Mouse (Mus musculus) frontal cortex, postnatal 14 days (tissue): ENCODE data around the gene Mag.
"Not testable (repeated sequence)": the region's sequence is repeated elsewhere in the genome, so short reads cannot be mapped to it uniquely, and the experiment has no call there.

Source experiments
- DNase-seq, 2 experiments: peaks; one replicate each; pipeline ENCODE4 v3.0.0; 2022; ENCODE audit warnings: low spot score in 2 of 2

Mag gene

GRCm38 (mm10) chr7:30940070-30940469 is 25.4 kb upstream of the Mag start:
- not testable (repeated sequence) for DNase-seq

GRCm38 (mm10) chr7:30935422-30936099 is 20.9 kb upstream of the Mag start:
- not testable (repeated sequence) for DNase-seq

- not testable (repeated sequence) for DNase-seq
Observed at GRCm38 (mm10) chr7:30924581-30924980, 9.9 kb upstream of the Mag start, which contains the start of gene Hamp2. TSS of gene Hamp2 (minus strand) at chr7:30924681.

GRCm38 (mm10) chr7:30924071-30924470 is 9.4 kb upstream of the Mag start:
- no peak for DNase-seq

- not testable (repeated sequence) for DNase-seq
Observed at GRCm38 (mm10) chr7:30922490-30922889, 7.8 kb upstream of the Mag start.

GRCm38 (mm10) chr7:30920217-30920616 is 5.5 kb upstream of the Mag start:
- DNase-seq: no peak

GRCm38 (mm10) chr7:30917219-30917618 is 2.5 kb upstream of the Mag start:
- DNase-seq: no peak

- DNase-seq: no peak
Observed at GRCm38 (mm10) chr7:30916713-30917112, 2.0 kb upstream of the Mag start.

- DNase-seq: no peak
Observed at GRCm38 (mm10) chr7:30909773-30910172, 4.9 kb downstream of the Mag start.

- no peak for DNase-seq
Observed at GRCm38 (mm10) chr7:30908992-30909431, 5.7 kb downstream of the Mag start.

- no peak for DNase-seq
Observed at GRCm38 (mm10) chr7:30908277-30908991, 6.2 kb downstream of the Mag start.

- peak in 1 of 2 experiments; percentile 25 for DNase-seq
Observed at GRCm38 (mm10) chr7:30904042-30904441, 10.6 kb downstream of the Mag start.

GRCm38 (mm10) chr7:30895217-30895616 is 19.5 kb downstream of the Mag start:
- DNase-seq: no peak

- DNase-seq: no peak
Observed at GRCm38 (mm10) chr7:30892515-30892914, 22.2 kb downstream of the Mag start.

- DNase-seq: no peak
Observed at GRCm38 (mm10) chr7:30891746-30892145, 22.9 kb downstream of the Mag start.

GRCm38 (mm10) chr7:30890681-30891080 is 24.0 kb downstream of the Mag start:
- no peak for DNase-seq

- DNase-seq: no peak
Observed at GRCm38 (mm10) chr7:30888786-30889185, 25.9 kb downstream of the Mag start.

- no peak for DNase-seq
Observed at GRCm38 (mm10) chr7:30887568-30888188, 27.0 kb downstream of the Mag start.

GRCm38 (mm10) chr7:30886852-30887251 is 27.8 kb downstream of the Mag start:
- DNase-seq: no peak

- DNase-seq: no peak
Observed at GRCm38 (mm10) chr7:30884047-30884446, 30.6 kb downstream of the Mag start.

GRCm38 (mm10) chr7:30881367-30881766 is 33.3 kb downstream of the Mag start:
- no peak for DNase-seq

- DNase-seq: no peak
Observed at GRCm38 (mm10) chr7:30880176-30880575, 34.5 kb downstream of the Mag start, which contains the start of gene Cd22. TSS of gene Cd22 (minus strand) at chr7:30880342.

- DNase-seq: no peak
Observed at GRCm38 (mm10) chr7:30878950-30879349, 35.7 kb downstream of the Mag start.
